Mouse (Mus musculus) heart, adult 11 months (tissue): Measurements from ENCODE around the gene Kcnmb3.

Experiments
- DNase-seq: peaks from one replicate; pipeline ENCODE4 v3.0.0; 2022

Gene Kcnmb3

GRCm38 (mm10) chr3:32495088-32495770 lies 3.2 kb upstream of the Kcnmb3 start:
- DNase-seq, result peak; percentile 14

GRCm38 (mm10) chr3:32494387-32495087 lies 2.5 kb upstream of the Kcnmb3 start:
- peak; percentile 85 for DNase-seq

- no peak for DNase-seq
Observed at GRCm38 (mm10) chr3:32490928-32491315, 1.1 kb downstream of the Kcnmb3 start.

GRCm38 (mm10) chr3:32490076-32490927 lies 1.7 kb downstream of the Kcnmb3 start:
- DNase-seq, result peak; percentile 88

- DNase-seq, result peak; percentile 62
Observed at GRCm38 (mm10) chr3:32488172-32488571, 3.9 kb downstream of the Kcnmb3 start.

- peak; percentile 16 for DNase-seq
Observed at GRCm38 (mm10) chr3:32486543-32486942, 5.5 kb downstream of the Kcnmb3 start.

DNA sequence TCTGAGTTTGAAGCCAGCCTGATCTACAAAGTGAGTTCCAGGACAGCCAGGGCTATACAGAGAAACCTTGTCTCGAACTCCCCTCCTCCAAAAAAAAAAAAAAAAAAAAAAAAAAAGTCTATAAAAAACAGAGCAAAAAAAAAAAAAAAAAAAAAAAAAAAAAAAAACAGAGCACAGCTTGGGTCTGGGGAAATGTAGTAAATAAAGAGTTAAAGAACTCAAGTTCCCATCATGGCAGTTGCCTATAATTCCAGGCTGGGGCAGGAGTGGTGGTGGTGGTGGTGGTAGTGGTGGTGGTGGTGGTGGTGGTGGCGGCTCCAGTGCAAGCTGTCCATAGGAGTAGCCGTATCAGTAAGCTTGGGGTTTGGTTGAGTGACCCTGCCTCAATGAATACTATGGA lies 9.0 kb downstream of the Kcnmb3 start:
- peak; percentile 6 for DNase-seq

DNA sequence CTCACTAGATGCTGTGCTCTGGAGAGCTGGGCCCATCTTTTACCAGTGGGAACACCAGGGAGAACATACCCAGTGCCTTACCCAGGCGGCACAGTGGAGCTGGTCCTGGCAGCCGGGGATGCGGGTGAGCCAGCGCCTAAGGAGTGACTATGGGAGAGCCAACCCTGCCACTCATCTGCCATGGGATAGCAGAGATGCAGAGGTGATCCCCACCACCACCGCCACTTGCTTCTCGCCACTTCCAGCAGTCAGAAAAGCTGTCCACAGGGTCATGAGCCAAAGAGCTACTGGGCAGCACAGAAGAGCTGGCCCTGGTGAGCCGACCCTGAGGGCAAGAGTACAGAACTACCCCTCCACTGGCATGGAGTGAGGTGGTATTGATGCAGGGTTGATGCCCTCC lies 12.1 kb downstream of the Kcnmb3 start:
- peak; percentile 55 for DNase-seq

- DNase-seq, result no peak
Observed at GRCm38 (mm10) chr3:32473184-32473583, 18.8 kb downstream of the Kcnmb3 start.

DNA sequence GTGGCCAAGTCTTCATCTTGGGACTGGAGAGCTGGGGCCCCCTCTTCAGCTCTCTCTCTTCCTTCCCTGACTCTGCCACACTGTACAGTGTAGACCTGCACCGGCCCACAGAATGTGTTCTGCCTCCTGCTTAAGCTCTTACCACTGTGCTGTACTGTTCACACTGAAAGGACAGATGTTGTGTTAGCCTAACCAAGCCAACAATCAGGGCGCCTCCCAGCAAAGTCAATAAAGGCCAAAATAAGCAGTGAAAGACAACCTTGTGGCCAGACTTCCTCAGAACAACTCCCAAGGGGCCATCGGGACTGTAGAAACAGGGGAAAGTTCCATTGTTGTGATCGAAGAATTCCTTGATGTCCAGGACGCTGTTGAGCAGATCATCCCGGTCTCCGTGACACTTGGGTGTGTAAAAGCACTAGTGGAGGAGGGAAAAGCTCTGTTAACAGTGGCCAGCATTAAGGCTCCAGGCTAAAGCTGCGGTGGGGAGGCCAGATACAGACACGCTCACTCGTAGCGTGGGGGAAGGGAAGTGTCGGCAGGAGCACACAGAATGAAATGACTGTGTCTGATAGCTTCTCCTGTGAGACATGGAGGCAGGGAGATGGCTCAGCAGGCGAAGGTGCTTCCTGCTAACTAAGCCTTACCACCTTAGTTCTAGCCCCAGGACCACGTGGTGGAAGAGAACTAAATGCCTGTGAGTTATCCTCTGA lies 19.7 kb downstream of the Kcnmb3 start:
- peak; percentile 95 for DNase-seq

GRCm38 (mm10) chr3:32471098-32471497 lies 20.9 kb downstream of the Kcnmb3 start:
- DNase-seq, result peak; percentile 76

DNA sequence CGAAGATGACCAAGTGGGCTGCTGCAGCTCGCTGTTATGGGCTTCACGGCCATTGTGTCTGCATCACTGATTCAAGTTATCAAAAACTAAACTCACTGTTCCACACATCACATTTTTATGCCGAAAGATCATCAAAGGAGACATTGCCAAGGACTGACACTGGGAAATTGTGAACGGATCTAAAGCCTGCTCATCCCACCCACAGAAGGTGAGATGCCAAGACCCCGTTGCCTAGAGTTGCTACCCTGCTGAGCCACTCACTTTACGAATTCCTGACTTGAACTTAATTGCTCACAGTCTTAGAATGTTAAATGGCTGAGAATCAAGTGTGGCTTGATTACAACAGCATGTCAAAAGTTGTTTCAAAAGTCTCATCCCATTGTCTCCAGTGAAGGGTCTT lies 21.6 kb downstream of the Kcnmb3 start:
- peak; percentile 56 for DNase-seq

GRCm38 (mm10) chr3:32468411-32468810 lies 23.6 kb downstream of the Kcnmb3 start:
- DNase-seq, result peak; percentile 61

- DNase-seq, result no peak
Observed at GRCm38 (mm10) chr3:32467321-32467720, 24.7 kb downstream of the Kcnmb3 start.

DNA sequence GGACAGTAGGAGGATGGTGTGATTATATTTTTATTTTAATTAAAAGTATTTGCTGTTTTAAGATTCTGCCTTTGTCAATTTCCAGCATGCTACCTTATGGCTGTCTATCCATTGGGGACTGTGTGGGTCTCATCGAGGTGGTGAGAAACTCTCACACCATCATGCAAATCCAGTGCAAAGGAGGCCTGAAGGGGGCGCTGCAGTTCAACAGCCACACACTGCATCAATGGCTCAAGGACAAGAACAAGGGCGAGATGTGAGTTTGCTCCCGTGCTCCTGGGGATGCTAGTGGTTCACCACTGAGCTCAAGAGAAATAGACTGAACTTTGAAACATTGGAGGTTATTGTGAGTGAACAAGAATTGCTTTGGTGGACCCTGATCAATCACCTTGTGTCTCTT lies 32.3 kb downstream of the Kcnmb3 start:
- peak; percentile 79 for DNase-seq

DNA sequence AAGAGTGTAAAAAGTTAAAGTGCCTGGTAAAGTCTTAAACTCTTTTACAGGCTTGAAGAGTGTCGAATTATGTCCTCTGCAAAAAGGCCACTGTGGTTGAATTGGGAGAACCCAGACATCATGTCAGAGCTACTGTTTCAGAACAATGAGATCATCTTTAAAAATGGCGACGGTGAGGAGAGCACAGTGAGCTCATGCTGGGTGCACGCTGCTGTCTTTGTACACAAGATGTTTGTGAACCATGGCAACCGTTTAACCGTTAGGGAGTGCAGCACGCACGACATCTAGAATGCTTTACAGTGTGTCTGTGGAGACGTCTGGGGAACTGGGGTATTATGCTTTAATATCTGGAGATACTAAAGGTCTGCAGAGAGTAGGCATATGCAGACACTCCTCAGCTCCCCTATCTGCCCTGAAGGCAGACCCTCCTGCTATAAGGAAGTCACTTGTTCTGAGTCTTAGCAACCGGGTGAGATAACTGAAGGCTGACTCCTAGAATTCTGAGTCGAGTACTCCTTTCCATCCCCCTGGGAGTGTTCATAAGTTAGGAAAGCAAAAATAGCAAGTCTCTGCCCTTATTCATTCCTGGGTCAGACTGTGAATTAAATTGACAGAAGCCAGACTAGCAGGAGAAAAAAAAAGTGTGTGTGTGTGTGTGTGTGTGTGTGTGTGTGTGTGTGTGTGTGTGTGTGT lies 37.6 kb downstream of the Kcnmb3 start:
- DNase-seq, result peak; percentile 86

DNA sequence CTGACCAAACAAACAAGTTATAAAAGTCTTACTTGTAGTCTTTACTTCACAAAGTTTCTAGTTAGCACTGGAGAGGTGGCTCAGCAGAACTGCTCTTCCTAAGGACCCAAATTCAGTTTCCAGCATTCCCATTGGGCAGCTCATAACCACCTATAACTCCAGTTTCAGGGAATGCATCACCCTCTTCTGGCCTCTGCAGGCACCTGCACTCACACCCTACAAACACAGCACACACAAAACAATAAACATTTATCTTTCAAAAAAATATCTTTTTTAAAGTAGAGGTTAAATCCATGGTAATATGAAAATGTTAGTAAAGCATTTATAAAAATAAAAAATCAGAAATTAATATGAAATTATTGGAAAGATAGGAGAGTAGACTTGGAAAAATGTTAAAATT lies 50.3 kb downstream of the Kcnmb3 start:
- DNase-seq, result peak; percentile 63

- DNase-seq, result peak; percentile 55
Observed at GRCm38 (mm10) chr3:32438716-32439115, 53.3 kb downstream of the Kcnmb3 start.

DNA sequence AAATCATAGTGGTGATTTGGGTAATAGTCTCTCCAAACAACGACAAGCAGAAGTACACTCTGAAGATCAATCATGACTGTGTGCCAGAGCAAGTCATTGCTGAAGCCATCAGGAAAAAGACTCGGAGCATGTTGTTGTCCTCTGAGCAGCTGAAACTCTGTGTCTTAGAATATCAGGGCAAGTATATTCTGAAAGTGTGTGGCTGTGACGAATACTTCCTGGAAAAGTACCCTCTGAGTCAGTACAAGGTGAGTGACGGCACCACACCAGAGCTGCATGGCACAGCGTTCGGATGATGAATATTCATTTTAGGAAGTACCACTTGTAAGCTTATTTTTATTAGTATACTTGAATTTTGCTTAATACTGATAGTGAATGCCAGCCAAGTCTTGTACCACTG lies 54.2 kb downstream of the Kcnmb3 start:
- peak; percentile 66 for DNase-seq

DNA sequence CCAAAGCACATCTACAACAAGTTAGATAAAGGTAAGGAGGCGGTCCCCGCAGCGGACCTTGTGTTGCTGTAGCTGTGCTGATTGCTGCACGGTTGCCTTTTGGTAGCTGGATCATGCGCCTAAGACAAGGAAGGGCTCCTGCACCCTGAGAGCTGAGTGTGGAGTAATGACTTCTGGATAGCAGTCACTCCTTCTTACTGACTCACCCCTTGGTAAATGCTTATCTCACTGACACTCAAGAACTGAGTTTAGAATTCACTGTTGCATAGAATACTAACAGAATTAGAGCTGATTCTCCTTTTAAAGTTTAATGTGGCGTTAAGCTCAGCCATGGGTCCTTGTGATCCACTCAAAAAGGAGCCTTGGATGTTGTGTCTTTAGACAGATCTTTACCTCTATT lies 54.7 kb downstream of the Kcnmb3 start:
- DNase-seq, result peak; percentile 83

- peak; percentile 70 for DNase-seq
Observed at GRCm38 (mm10) chr3:32436101-32436500, 55.9 kb downstream of the Kcnmb3 start.

DNA sequence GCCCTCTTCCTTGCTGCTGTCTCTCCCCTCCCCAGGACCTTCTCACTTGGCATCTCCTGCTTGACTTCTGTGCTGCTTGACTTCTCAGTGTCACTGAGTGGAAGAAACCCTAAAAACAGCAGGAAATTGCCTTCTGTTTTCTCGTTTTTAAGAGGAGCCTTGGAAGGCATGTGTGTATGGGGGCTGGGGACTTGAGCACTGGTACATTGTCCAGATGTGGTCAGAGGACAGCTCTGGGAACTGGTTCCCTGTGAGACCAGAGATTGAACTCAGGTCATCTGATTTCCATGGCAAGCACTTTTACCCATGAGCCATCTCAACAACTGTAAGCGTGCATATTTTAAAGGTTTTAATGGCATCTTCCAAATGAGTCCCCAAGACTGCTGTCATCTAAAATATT lies 58.0 kb downstream of the Kcnmb3 start:
- DNase-seq, result peak; percentile 84
